Mouse (Mus musculus) embryonic facial prominence, embryonic 13.5 days (tissue): ENCODE data around the gene Zrsr1. TPM values are rescaled to one million over a fixed set of nuclear protein-coding genes. Genes with fewer than 3 reads are reported as not detected.
A peak's percentile ranks its signal among the peaks of the same experiment; 100 is the strongest.

Source experiments
- ATAC-seq: fragments of 200-750 bp; cut with Nextera tagmentation; 2 replicates; pipeline ENCODE4 v1.8.0; 2017; ENCODE audit warnings: low read depth; ENCODE audit not compliant: insufficient number of reproducible peaks, insufficient read depth, low FRiP score, low TSS enrichment
- H3K27ac ChIP-seq: fragments of 300-500 bp; sonication (generic); 2 replicates; pipeline ENCODE4 v1.5.1; 2015; ENCODE audit warnings: moderate library complexity, mild to moderate bottlenecking, inconsistent platforms
- H3K27me3 ChIP-seq: fragments of 300-500 bp; sonication (generic); 2 replicates; pipeline ENCODE4 v1.6.1; 2015; ENCODE audit warnings: mild to moderate bottlenecking, inconsistent platforms
- H3K36me3 ChIP-seq: fragments of 300-500 bp; sonication (generic); 2 replicates; pipeline ENCODE4 v1.6.1; 2015; ENCODE audit warnings: mild to moderate bottlenecking, inconsistent platforms
- H3K4me1 ChIP-seq: fragments of 300-500 bp; sonication (generic); 2 replicates; pipeline ENCODE4 v1.6.1; 2015; ENCODE audit warnings: inconsistent platforms
- H3K4me2 ChIP-seq: fragments of 300-500 bp; sonication (generic); 2 replicates; pipeline ENCODE4 v1.6.1; 2015; ENCODE audit warnings: moderate library complexity, mild to moderate bottlenecking, inconsistent platforms
- H3K4me3 ChIP-seq: fragments of 300-500 bp; sonication (generic); 2 replicates; pipeline ENCODE4 v1.5.1; 2015; ENCODE audit warnings: mild to moderate bottlenecking, inconsistent platforms
- H3K9ac ChIP-seq: fragments of 300-500 bp; sonication (generic); 2 replicates; pipeline ENCODE4 v1.6.1; 2015; ENCODE audit warnings: mild to moderate bottlenecking, inconsistent platforms
- H3K9me3 ChIP-seq: fragments of 300-500 bp; sonication (generic); 2 replicates; pipeline ENCODE4 v1.6.1; 2016; ENCODE audit warnings: inconsistent platforms
- WGBS: fragments of 180-500 bp; shearing (Covaris S2); methylation state at CpG from one replicate; pipeline ENCODE4 v1.1.7; 2015; ENCODE audit warnings: mixed read lengths; 5-methylcytosine and 5-hydroxymethylcytosine counted together
- polyA plus RNA-seq: library from polyadenylated mRNA; unstranded; fragments of >200 nt; fragmentation: Nextera tagmentation; extraction: Ambion mirVana; gene quantifications from 2 replicates; pipeline ENCODE4 v1.2.1, GENCODE M21; 2015

Zrsr1 gene
- polyA plus RNA-seq = 4.0 and 4.8 TPM in 2 replicates

DNA sequence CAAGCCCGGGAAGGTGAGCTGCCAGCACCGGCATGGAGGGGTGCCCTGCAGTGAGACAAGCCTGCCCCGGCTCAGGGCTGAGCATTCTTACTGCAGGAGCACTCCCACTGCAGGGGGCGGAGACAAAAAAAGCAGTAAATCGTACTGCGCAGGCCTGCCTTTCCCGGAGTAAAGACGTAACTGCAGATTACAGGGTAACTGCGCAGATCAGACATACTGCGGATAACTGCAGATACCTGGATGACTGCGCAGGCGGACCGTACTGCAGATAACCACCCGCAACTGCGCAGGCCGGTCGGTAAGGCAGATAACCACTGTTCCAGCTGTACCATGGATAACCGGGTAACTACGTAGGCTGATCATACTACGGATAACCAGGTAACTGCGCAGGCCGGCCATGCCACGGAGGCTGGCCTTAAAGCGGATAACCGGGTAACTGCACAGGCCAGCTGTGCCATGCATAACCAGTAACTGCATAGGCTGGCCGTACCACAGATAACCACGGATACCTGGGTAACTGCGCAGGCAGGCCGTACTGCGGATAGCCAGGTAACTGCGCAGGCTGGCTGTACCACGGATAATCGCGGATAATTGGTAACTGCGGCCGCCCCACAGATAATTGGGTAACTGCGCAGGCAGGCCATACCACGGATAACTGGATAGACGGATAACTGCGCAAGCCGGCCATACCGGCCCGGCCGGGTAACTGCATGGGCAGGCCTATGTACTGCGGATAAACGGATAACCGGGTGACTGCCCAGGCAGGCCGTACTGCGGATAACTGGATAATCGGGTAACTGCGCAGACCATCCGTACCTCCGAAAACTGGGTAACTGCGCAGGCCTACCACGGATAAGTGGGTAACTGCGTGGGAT is at the start of gene Zrsr1:
Zrsr1 (plus strand) TSS at position 171 of the 875 bp plus-strand sequence.
- H3K36me3 ChIP-seq = peaks cover 55% of the 10 kb centered on the region

DNA sequence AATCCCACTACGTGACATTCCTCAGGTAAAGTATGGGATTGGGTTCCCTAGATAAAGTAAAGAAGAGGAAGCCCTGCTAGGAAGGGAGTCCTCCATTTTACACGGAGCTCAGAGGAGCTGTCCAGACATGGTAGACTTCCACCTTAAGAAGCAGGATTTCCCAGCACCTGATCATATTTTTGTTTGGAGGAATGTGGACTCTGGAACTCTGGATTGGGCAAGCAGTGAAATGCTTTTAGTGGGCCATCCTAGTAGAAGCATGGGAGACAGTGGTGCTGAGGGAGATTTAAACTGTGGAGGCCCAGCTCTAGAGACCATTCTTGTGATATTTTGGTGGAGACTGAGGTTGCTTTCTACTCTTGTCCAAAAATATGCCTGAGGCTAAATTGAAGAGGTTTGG is 49.3 kb upstream of the Zrsr1 start:
- no peaks in the 10 kb centered on the region for H3K27me3 ChIP-seq
- H3K4me3 ChIP-seq = no peak overlapping the region
- no peaks in the 10 kb centered on the region for H3K36me3 ChIP-seq
- no peak overlapping the region for H3K27ac ChIP-seq
- 68% methylated on average over 2 of the region's 2 CpGs for WGBS
- H3K4me2 ChIP-seq = no peak overlapping the region
- H3K9ac ChIP-seq = no peak overlapping the region
- ATAC-seq = no peak
- H3K4me1 ChIP-seq = no peaks in the 10 kb centered on the region
- H3K9me3 ChIP-seq = no peaks in the 10 kb centered on the region

More for the DNA sequence above, at the start of gene Zrsr1:
- Histone ChIP-seq H3K27ac (peak within 1 kb of the TSS; percentile 78), H3K27me3 (no peaks in the 10 kb centered on the region), H3K4me2 (peak within 1 kb of the TSS; percentile 68), H3K4me1 (peaks cover 17% of the 10 kb centered on the region), H3K9me3 (peaks cover 37% of the 10 kb centered on the region), H3K9ac (peak within 1 kb of the TSS; percentile 74), H3K4me3 (peak within 1 kb of the TSS; percentile 60)
- peak; percentile 83 for ATAC-seq
- WGBS = 50% methylated on average over 56 of the region's 56 CpGs

DNA sequence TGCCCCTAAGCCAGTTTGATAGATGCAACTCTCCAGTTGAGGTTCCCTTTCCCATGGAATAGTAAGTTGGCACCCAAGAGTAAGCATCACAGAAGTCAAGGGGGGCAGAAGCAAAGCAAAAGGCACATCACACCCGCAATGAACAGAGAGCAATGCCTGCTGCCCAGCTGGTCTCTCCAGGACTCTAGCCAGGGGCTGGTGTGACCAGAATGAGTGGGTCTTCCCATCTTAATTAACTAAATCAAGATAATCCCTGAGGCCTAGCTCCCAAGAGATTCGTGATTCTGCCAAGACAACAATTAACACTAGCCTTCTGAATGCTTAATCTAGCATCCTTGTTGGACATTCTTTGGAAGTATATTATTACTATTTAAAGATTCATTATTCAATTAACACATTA is 48.2 kb upstream of the Zrsr1 start:
- WGBS = 82% methylated on average over 2 of the region's 2 CpGs
- no peak overlapping the region for H3K4me2 ChIP-seq
- H3K9ac ChIP-seq = no peak overlapping the region
- H3K36me3 ChIP-seq = no peaks in the 10 kb centered on the region
- ATAC-seq = no peak
- no peaks in the 10 kb centered on the region for H3K4me1 ChIP-seq
- H3K9me3 ChIP-seq = no peaks in the 10 kb centered on the region
- no peak overlapping the region for H3K4me3 ChIP-seq
- H3K27me3 ChIP-seq = no peaks in the 10 kb centered on the region
- no peak overlapping the region for H3K27ac ChIP-seq

DNA sequence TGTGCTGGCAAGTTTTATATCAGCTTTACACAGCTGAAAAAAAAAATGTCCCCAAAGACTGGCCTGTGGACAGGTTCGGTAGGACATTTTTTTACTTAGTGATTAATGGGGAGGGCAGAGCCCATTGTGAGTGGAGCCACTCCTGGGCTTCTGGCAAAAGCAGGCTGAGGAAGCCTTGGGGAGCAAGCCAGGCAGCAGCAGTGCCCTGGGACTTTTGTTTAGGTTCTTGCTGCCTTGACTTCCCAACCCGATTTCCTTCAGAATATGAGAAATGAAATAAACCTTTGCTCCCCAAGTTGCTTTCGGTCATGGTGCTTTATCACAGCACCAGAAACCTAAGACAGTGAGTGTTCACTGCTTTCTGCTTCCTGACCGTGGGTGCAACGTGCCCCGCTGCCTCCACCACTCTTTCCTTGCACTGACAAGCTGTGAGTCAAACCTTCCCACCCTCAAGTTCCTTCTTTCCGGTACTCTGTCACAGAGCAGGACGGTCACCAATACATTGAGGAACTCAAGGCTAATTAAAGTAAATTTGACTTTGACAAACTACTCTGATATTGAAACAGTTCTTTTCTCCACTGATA is 43.1 kb upstream of the Zrsr1 start:
- Histone ChIP-seq H3K9me3 (no peaks in the 10 kb centered on the region), H3K9ac (no peak overlapping the region), H3K4me1 (0 out of 2 replicates have a peak, but pooled peaks cover 5% of the 10 kb centered on the region), H3K36me3 (no peaks in the 10 kb centered on the region), H3K4me3 (no peak overlapping the region), H3K27me3 (no peaks in the 10 kb centered on the region), H3K4me2 (no peak overlapping the region), H3K27ac (no peak overlapping the region)
- no peak for ATAC-seq
- 86% methylated on average over 8 of the region's 8 CpGs for WGBS

DNA sequence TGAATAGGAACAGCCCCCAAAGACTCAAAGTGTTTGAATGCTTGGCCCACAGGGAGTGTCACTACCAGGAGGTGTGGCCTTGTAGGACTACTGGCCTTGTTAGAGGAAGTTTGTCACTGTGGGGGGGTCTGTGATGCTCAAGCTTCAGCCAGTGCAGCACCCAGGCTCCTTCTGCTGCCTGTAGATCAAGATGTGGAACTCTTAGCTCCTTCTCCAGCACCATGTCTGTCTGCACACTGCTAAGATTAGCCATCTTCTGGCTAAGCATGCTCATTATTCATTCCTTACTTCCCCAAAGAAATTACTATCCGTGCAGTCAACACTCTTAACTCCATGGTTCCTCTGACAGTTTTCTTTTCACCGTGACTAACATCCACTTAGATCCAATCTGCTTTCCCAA is 41.7 kb upstream of the Zrsr1 start:
- Histone ChIP-seq H3K4me2 (no peak overlapping the region), H3K4me1 (0 out of 2 replicates have a peak, but pooled peaks cover 5% of the 10 kb centered on the region), H3K4me3 (no peak overlapping the region), H3K9me3 (no peaks in the 10 kb centered on the region), H3K27me3 (no peaks in the 10 kb centered on the region), H3K27ac (no peak overlapping the region), H3K9ac (no peak overlapping the region), H3K36me3 (no peaks in the 10 kb centered on the region)
- no peak for ATAC-seq
- WGBS = 57% methylated on average over 2 of the region's 2 CpGs

DNA sequence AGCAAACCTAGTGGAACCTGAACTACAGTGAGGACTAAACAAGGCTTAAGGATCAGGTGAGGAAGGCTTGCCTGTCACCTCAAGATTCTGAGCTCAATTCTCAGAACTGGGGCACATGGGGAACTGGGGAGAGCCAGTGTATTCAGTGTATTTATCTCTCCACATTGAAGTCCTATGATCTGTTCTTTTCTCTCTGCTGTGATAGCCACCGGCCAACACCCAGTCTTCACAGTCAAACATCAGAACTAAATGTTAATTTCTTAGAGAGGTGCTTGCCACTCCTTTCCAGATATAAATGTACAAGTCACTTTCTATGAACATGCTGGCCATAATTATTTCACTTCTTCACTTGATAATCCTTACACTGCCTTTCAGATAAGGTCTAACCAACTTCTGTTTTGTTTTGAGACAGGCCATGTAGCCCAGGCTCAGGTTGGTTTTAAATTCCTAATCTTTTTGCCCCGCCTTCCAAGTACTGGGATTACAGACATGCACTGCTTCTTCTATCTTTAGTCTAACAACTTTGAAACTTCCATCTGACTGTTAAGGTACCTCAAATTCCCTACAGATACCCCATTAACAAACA is 40.4 kb upstream of the Zrsr1 start:
- no peak overlapping the region for H3K9ac ChIP-seq
- H3K4me2 ChIP-seq = no peak overlapping the region
- H3K36me3 ChIP-seq = no peaks in the 10 kb centered on the region
- no peaks in the 10 kb centered on the region for H3K9me3 ChIP-seq
- H3K4me3 ChIP-seq = no peak overlapping the region
- H3K4me1 ChIP-seq = 0 out of 2 replicates have a peak, but pooled peaks cover 5% of the 10 kb centered on the region
- WGBS = 90% methylated on average over 2 of the region's 2 CpGs
- H3K27ac ChIP-seq = no peak overlapping the region
- no peak for ATAC-seq
- H3K27me3 ChIP-seq = no peaks in the 10 kb centered on the region

DNA sequence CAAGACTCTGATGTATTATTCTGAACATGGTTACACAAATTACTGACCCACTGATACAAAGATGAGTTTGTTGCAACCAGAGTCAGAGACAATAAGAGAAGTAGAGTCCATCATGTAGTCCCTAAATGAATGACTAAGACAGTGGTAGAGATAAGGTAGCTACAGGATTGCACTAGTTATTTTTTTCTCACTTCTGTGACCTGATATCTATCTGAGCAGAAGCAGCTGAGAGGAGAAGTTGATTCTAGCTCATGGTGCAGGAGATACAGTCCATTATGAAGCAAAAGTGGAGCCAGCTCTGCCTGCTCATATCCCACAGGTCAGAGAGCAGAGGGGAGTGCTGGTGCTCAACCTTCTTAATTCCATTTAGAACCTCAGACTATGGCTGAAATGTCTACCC is 39.6 kb upstream of the Zrsr1 start:
- no peak overlapping the region for H3K4me3 ChIP-seq
- no peaks in the 10 kb centered on the region for H3K27me3 ChIP-seq
- H3K9me3 ChIP-seq = no peaks in the 10 kb centered on the region
- H3K4me2 ChIP-seq = no peak overlapping the region
- no peak overlapping the region for H3K27ac ChIP-seq
- no peak for ATAC-seq
- 0 out of 2 replicates have a peak, but pooled peaks cover 5% of the 10 kb centered on the region for H3K4me1 ChIP-seq
- H3K36me3 ChIP-seq = no peaks in the 10 kb centered on the region
- H3K9ac ChIP-seq = no peak overlapping the region

DNA sequence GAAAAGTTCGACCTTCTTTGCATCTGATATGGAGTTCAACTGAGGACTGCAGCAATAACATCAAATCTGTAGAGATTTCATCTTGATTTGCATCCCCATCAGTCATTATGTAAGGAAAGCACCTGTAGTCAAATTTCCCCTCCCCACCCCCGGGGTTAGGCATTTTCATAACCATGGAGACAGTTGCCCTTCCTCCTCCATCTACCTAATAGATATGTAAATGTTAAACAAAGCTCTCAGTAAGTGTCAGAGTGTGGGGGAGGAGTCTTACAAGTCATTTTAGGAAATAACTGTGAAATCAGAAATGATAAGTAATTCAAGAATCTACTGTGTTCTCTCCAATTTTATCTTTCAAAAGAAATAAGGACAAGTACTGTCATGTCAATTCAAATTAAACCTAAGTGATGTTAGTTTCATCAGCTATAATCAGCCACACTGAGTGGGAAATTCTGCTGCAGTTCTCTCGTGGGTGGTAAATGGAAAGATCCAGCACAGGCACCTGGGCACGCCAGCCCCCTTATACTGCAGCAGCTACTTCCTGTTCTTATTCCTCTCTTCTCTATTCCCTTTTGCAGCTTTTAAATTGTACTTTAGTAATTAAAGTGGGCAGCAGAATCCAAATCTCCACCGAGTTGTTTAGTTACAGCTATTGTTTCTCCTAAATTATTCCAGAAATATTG is 35.2 kb upstream of the Zrsr1 start:
- Histone ChIP-seq H3K4me2 (no peak overlapping the region), H3K4me1 (no peaks in the 10 kb centered on the region), H3K36me3 (no peaks in the 10 kb centered on the region), H3K27ac (no peak overlapping the region), H3K27me3 (no peaks in the 10 kb centered on the region), H3K9me3 (no peaks in the 10 kb centered on the region), H3K9ac (no peak overlapping the region), H3K4me3 (no peak overlapping the region)
- ATAC-seq = no peak
- 58% methylated on average over 5 of the region's 5 CpGs for WGBS

DNA sequence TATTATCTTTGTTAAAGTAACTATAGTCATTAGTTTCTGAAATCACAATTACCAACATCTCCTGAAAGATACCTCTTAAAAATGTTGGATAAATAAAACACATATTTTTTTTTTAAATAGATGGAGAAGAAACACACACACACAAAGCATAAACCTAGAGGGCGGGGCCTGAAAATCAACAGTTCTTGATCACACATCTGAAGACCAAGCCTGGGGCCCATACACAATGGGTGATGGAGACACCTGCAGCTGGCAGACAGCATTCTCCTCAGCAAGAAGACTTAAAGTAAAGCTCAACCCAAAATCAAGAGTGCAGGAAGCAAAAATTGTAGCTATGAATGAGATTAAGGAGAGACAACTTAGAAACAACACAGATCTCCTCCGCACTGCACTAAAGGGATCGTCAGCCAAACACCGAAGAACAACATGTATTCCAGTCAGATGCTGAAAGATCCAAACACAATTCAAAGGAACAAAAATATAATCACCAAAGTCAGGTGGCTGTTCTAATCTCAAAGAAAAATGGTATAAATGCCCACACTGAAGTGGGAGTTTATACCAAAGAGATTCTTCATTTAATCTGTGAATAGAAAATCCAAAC is 34.0 kb upstream of the Zrsr1 start:
- no peaks in the 10 kb centered on the region for H3K27me3 ChIP-seq
- no peaks in the 10 kb centered on the region for H3K9me3 ChIP-seq
- no peak for ATAC-seq
- no peak overlapping the region for H3K4me2 ChIP-seq
- no peak overlapping the region for H3K4me3 ChIP-seq
- no peak overlapping the region for H3K27ac ChIP-seq
- WGBS = 96% methylated on average over 4 of the region's 4 CpGs
- H3K9ac ChIP-seq = no peak overlapping the region
- H3K4me1 ChIP-seq = no peaks in the 10 kb centered on the region
- H3K36me3 ChIP-seq = no peaks in the 10 kb centered on the region

DNA sequence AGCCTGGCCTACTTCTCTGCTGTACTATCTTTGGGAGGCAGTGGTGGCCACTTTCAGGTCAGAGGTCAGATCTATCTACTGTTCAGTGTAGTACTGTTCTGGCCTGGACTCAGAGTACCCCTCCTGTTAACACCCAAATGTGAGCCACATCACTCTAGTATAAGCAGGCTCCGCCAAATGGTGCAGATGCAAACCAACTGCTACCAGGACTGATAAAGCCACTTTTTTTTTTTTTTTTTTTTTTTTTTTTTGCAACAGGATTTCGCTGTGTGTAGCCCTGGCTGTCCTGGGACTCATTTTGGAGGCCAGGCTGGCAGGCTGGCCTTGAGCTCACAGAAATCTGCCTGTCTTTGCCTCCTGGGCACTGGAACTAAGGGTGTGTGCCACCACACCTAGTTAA is 32.8 kb upstream of the Zrsr1 start:
- Histone ChIP-seq H3K4me2 (no peak overlapping the region), H3K27me3 (no peaks in the 10 kb centered on the region), H3K4me1 (no peaks in the 10 kb centered on the region), H3K9me3 (no peaks in the 10 kb centered on the region), H3K4me3 (no peak overlapping the region), H3K27ac (no peak overlapping the region), H3K9ac (no peak overlapping the region), H3K36me3 (no peaks in the 10 kb centered on the region)
- ATAC-seq = no peak
- 90% methylated on average over 2 of the region's 2 CpGs for WGBS

DNA sequence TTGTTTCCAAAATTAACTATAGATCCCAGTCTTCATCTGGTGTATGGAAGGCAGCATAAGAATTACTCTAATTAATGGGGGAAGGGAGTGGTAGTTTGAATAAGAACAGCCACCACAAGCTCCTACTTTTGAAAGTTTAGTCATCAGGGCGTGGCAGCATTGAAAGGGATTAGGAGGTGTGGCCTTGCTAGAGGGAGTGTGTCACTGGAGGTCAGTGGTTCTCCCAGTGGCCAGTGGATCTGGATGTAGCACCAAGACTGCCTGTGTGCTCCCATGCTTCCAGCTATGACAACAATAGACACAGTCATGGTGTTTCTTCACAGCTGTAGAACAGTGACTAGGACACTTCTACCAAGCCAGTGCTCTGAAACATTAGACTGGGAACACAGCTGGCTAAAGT is 22.7 kb upstream of the Zrsr1 start:
- Histone ChIP-seq H3K4me3 (no peak overlapping the region), H3K36me3 (peaks cover 5% of the 10 kb centered on the region; the same call in 1 of the 2 replicates), H3K4me1 (no peaks in the 10 kb centered on the region), H3K27me3 (no peaks in the 10 kb centered on the region), H3K9me3 (no peaks in the 10 kb centered on the region), H3K27ac (no peak overlapping the region), H3K4me2 (no peak overlapping the region), H3K9ac (no peak overlapping the region)
- no peak for ATAC-seq
- WGBS = 77% methylated on average over 1 of the region's 1 CpGs
